Mouse (Mus musculus) limb, embryonic 11.5 days (tissue): ENCODE data around the gene Tars. TPM values are rescaled to one million over a fixed set of nuclear protein-coding genes. Genes with fewer than 3 reads are reported as not detected.

Experiments
- ATAC-seq: fragments of 200-750 bp; cut with Nextera tagmentation; 2 replicates; pipeline ENCODE4 v1.8.0; 2017; ENCODE audit warnings: low read depth; ENCODE audit not compliant: insufficient number of reproducible peaks, low FRiP score, low TSS enrichment
- DNase-seq: peaks from one replicate; pipeline ENCODE4 v3.0.0-alpha.2; 2015; ENCODE audit warnings: low spot score
- H3K27ac ChIP-seq: fragments of 300-500 bp; sonication (generic); replicated peaks from 2 replicates; pipeline ENCODE4 v1.5.1; 2014; ENCODE audit warnings: low read depth, mild to moderate bottlenecking, low read length
- H3K27me3 ChIP-seq: fragments of 300-500 bp; sonication (generic); 2 replicates; pipeline ENCODE4 v1.6.1; 2014; ENCODE audit warnings: mild to moderate bottlenecking, low read length, mixed read lengths; ENCODE audit not compliant: control insufficient read depth, insufficient read depth
- H3K36me3 ChIP-seq: fragments of 300-500 bp; sonication (generic); 2 replicates; pipeline ENCODE4 v1.6.1; 2014; ENCODE audit warnings: mild to moderate bottlenecking, low read length, moderate library complexity, mixed read lengths; ENCODE audit not compliant: control insufficient read depth, insufficient read depth
- H3K4me1 ChIP-seq: fragments of 300-500 bp; sonication (generic); 2 replicates; pipeline ENCODE4 v1.6.1; 2014; ENCODE audit warnings: low read length, mixed read lengths; ENCODE audit not compliant: control insufficient read depth, insufficient read depth
- H3K4me2 ChIP-seq: fragments of 300-500 bp; sonication (generic); 2 replicates; pipeline ENCODE4 v1.6.1; 2014; ENCODE audit warnings: low read depth, mild to moderate bottlenecking, moderate library complexity; ENCODE audit not compliant: severe bottlenecking
- H3K4me3 ChIP-seq: fragments of 300-500 bp; sonication (generic); 2 replicates; pipeline ENCODE4 v1.5.1; 2014; ENCODE audit warnings: low read depth, low read length
- H3K9ac ChIP-seq: fragments of 300-500 bp; sonication (generic); 2 replicates; pipeline ENCODE4 v1.6.1; 2014; ENCODE audit warnings: mild to moderate bottlenecking, low read length
- H3K9me3 ChIP-seq: fragments of 300-500 bp; sonication (generic); 2 replicates; pipeline ENCODE4 v1.6.1; 2016; ENCODE audit warnings: low read length; ENCODE audit not compliant: control insufficient read depth
- WGBS: fragments of 180-500 bp; shearing (Covaris S2); extraction: QIAGEN DNeasy Blood & Tissue Kit; methylation state at CpG from one replicate; pipeline ENCODE4 v1.1.7; 2014; 5-methylcytosine and 5-hydroxymethylcytosine counted together
- polyA plus RNA-seq: library from polyadenylated mRNA; unstranded; fragments of >200 nt; fragmentation: Nextera tagmentation; extraction: Ambion mirVana; gene quantifications from 2 replicates; pipeline ENCODE4 v1.2.1, GENCODE M21; 2014

Gene Tars
- polyA plus RNA-seq, 1 experiment from 2014 or later, result 84.8 TPM

GRCm38 (mm10) chr15:11379431-11380086 is 19.9 kb downstream of the Tars start:
- H3K4me3 ChIP-seq, result no peak overlapping the region
- H3K36me3 ChIP-seq, result peaks cover 5% of the 10 kb centered on the region; the same call in 1 of the 2 replicates
- H3K27ac ChIP-seq, result no peak overlapping the region
- no peaks in the 10 kb centered on the region for H3K27me3 ChIP-seq
- H3K9ac ChIP-seq, result no peak overlapping the region
- no peak for DNase-seq
- no peak for ATAC-seq
- no peaks in the 10 kb centered on the region for H3K4me1 ChIP-seq
- H3K9me3 ChIP-seq, result no peaks in the 10 kb centered on the region
- 82% methylated on average over 8 of the region's 8 CpGs for WGBS
- no peak overlapping the region for H3K4me2 ChIP-seq

DNA sequence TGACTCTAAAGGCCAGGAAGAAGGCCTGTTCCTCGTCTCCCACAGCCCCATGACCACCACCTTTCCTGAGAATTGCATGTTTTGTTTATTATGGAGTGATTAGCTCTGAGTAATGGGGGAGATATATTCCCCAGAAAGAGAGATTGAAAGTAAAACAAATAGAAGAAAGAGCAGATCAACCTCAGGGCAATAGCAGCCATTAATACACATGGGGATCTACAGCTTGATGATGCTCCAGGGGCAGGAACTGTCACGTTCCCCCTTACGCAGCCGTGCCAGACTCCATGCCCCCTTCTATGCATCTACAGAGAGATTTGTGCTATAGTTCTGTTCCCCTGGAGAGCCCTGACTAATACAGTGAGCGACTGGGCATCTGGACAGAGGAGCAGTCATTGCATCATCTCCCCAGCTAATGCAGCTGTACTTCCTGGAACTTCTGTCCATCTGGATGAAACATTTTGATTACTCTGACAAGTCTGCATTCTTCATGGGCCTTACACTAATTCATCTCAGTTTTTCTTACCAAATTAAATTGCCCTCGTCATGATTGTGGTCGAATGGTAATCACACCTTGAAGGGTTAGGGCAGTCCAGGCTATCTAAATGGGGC is 28.9 kb downstream of the Tars start:
- H3K9me3 ChIP-seq, result no peaks in the 10 kb centered on the region
- WGBS, result 85% methylated on average over 7 of the region's 7 CpGs
- no peaks in the 10 kb centered on the region for H3K36me3 ChIP-seq
- H3K27me3 ChIP-seq, result no peaks in the 10 kb centered on the region
- no peak overlapping the region for H3K4me2 ChIP-seq
- no peak overlapping the region for H3K4me3 ChIP-seq
- no peak overlapping the region for H3K27ac ChIP-seq
- DNase-seq (no peak), ATAC-seq (no peak)
- H3K4me1 ChIP-seq, result no peaks in the 10 kb centered on the region
- no peak overlapping the region for H3K9ac ChIP-seq

DNA sequence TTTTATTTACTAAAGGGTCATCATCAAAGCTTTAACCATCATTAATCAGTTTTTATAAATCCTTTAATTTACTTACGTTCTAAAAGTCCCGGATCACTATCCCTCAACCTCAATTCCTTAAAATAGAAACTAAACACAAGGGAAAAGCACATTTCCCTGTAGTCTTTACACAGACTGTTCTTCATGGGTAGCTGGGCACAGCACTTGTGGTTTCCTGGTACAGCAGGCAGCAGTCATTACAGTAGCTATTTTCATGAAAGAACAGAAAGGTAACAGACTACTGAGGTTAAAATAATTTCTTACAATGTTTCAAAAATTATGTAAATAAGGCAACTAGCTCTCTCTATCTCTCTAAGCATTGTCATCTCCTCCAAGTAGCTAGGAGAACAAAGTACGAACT is 29.9 kb downstream of the Tars start:
- Histone ChIP-seq H3K4me2 (no peak overlapping the region), H3K9ac (no peak overlapping the region), H3K27ac (no peak overlapping the region), H3K4me1 (no peaks in the 10 kb centered on the region), H3K9me3 (no peaks in the 10 kb centered on the region), H3K36me3 (no peaks in the 10 kb centered on the region), H3K4me3 (no peak overlapping the region), H3K27me3 (no peaks in the 10 kb centered on the region)
- no peak for ATAC-seq
- 83% methylated on average over 3 of the region's 3 CpGs for WGBS
- DNase-seq, result no peak

- H3K36me3 ChIP-seq, result no peaks in the 10 kb centered on the region
- no peak overlapping the region for H3K27ac ChIP-seq
- H3K4me2 ChIP-seq, result no peak overlapping the region
- no peak for ATAC-seq
- H3K27me3 ChIP-seq, result no peaks in the 10 kb centered on the region
- no peaks in the 10 kb centered on the region for H3K9me3 ChIP-seq
- H3K9ac ChIP-seq, result no peak overlapping the region
- 98% methylated on average over 1 of the region's 1 CpGs for WGBS
- H3K4me1 ChIP-seq, result no peaks in the 10 kb centered on the region
- DNase-seq, result no peak
- H3K4me3 ChIP-seq, result no peak overlapping the region
These were observed 34.7 kb downstream of the Tars start for GRCm38 (mm10) chr15:11364795-11365194.

DNA sequence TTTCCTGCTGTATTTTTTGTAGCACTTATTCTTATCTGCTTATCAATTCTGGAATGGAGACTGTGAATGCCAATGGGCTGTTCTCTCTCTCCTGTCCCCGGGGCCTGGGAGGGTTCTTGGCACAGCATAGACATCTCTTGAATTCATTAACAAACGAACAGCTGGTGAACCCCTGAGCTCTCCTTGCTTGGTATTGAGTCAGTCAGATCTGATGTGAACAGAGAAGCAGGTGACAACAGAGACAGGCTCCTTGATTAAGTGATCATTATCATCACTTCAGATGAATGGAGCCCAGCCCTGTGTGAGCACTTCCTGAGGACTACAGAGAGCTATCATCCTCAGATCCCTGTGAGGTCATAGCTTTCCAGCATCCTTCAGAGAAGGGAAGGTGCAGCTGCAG is 35.4 kb downstream of the Tars start:
- H3K4me1 ChIP-seq, result no peaks in the 10 kb centered on the region
- DNase-seq, result no peak
- WGBS, result 47% methylated on average over 2 of the region's 2 CpGs

GRCm38 (mm10) chr15:11361824-11362223 is 37.6 kb downstream of the Tars start:
- no peak for ATAC-seq
- no peak overlapping the region for H3K27ac ChIP-seq

More for the DNA sequence above, 35.4 kb downstream of the Tars start:
- no peaks in the 10 kb centered on the region for H3K36me3 ChIP-seq
- H3K9ac ChIP-seq, result no peak overlapping the region
- no peaks in the 10 kb centered on the region for H3K27me3 ChIP-seq
- H3K27ac ChIP-seq, result no peak overlapping the region
- H3K4me3 ChIP-seq, result no peak overlapping the region
- H3K4me2 ChIP-seq, result no peak overlapping the region
- no peaks in the 10 kb centered on the region for H3K9me3 ChIP-seq
- no peak for ATAC-seq

DNA sequence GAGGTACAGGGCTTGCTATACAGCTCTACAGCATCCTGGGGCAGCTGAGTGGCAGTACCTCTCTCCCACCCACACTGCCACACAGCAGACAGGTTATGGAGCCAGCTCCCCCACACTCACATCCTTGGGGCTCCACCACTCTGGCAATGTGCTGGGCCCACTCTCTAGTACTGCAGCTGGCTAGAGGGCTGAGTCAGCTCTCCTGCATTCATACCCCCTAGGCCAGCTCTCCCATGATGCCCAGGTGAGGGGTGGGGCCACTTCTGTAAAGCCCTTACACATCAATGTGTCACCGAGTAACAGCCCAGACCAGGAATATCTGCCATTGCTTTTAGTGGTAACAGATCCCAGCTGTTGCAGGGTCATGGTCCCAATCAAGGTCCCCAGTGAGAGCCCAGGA is 38.6 kb downstream of the Tars start:
- no peaks in the 10 kb centered on the region for H3K27me3 ChIP-seq
- H3K27ac ChIP-seq, result no peak overlapping the region
- H3K9ac ChIP-seq, result no peak overlapping the region
- DNase-seq (no peak), ATAC-seq (no peak)
- WGBS, result 84% methylated on average over 1 of the region's 1 CpGs
- H3K36me3 ChIP-seq, result no peaks in the 10 kb centered on the region
- H3K4me3 ChIP-seq, result no peak overlapping the region
- H3K4me2 ChIP-seq, result no peak overlapping the region
- no peaks in the 10 kb centered on the region for H3K9me3 ChIP-seq
- no peaks in the 10 kb centered on the region for H3K4me1 ChIP-seq

More at GRCm38 (mm10) chr15:11361824-11362223, 37.6 kb downstream of the Tars start:
- DNase-seq, result no peak
- Histone ChIP-seq H3K36me3 (no peaks in the 10 kb centered on the region), H3K27me3 (no peaks in the 10 kb centered on the region), H3K4me1 (no peaks in the 10 kb centered on the region), H3K4me3 (no peak overlapping the region), H3K9me3 (no peaks in the 10 kb centered on the region), H3K9ac (no peak overlapping the region), H3K4me2 (no peak overlapping the region)
- 86% methylated on average over 5 of the region's 5 CpGs for WGBS

DNA sequence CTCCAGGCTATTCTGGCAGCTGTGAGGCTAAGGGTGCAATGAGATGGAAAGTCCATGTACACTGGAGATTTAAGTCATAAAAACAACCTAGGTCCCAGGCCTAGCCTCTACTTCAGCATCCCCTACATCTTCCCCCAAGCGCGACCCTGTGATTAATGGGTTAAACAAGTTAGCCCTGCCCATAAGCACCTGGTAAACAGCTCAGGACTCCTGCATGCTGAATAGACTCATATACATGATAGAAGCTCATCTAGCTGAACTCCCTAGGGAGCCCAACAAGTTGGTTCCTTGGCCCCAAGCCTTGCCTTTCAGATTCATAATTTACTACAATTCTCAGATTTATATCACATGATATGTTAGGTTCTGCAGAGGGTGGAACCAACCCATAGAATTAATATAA is 42.0 kb downstream of the Tars start:
- Histone ChIP-seq H3K9me3 (no peaks in the 10 kb centered on the region), H3K36me3 (no peaks in the 10 kb centered on the region), H3K4me3 (no peak overlapping the region), H3K4me1 (no peaks in the 10 kb centered on the region), H3K9ac (no peak overlapping the region), H3K27ac (no peak overlapping the region), H3K27me3 (no peaks in the 10 kb centered on the region), H3K4me2 (no peak overlapping the region)
- DNase-seq, result no peak
- ATAC-seq, result no peak
- WGBS, result 85% methylated on average over 2 of the region's 2 CpGs

DNA sequence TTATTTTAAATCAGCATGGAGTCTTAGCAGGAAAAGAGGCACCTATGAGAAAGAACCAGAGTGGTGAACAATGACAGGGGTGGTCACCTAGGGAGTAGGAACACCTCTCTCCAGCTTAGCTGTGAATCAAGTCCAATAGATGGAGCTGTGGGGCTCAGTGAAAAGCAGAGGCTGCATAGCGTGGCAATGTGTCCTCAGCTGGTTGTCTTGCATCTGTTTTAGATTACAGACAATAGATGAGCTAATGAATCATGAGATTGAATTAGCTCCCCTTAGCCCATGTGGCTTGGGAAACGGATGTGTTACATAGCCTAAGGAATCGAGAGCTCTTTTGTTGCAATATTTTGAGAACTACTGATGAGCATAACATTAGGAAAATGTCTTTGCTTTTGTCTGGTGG is 43.6 kb downstream of the Tars start:
- H3K36me3 ChIP-seq, result no peaks in the 10 kb centered on the region
- H3K27me3 ChIP-seq, result no peaks in the 10 kb centered on the region
- H3K27ac ChIP-seq, result no peak overlapping the region
- no peak overlapping the region for H3K9ac ChIP-seq
- no peak for ATAC-seq
- no peak for DNase-seq
- 26% methylated on average over 3 of the region's 3 CpGs for WGBS
- H3K4me3 ChIP-seq, result no peak overlapping the region
- no peaks in the 10 kb centered on the region for H3K9me3 ChIP-seq
- H3K4me1 ChIP-seq, result no peaks in the 10 kb centered on the region
- H3K4me2 ChIP-seq, result no peak overlapping the region
